Mouse (Mus musculus): Measurements from ENCODE around the gene Zfp648.

DNA sequence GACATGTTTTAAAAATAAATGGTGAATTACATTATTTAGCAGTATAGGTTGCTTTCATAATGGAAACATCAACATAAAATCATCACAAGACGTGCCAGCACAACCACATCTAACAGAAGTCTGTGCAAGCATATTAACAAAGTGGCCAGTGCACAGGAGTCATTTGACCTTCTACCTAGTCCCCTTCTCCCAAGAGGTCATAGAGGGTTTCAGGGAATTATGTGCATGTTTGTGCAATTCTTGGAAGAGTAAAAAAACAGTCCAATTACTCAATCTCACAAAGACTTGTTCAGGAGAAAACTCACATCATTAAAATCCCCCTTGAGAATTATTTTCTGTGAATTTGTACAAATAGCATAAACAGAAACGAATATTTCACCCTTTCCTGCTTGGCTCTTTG, 50.2 kb downstream of the Zfp648 start:
- TF ChIP-seq POLR2A (IDR thresholded peaks at IDR 0.05; ENCODE audit: borderline replicate concordance, insufficient read depth, low read length) (no peak), CTCF (IDR thresholded peaks at IDR 0.05; ENCODE audit: borderline replicate concordance, insufficient read depth, low read depth, low read length) (no peak)
